Mouse (Mus musculus) kidney, adult 2 months (tissue): ENCODE data around the gene Phactr3.

ENCODE experiments used
- CTCF ChIP-seq: fragments of 200-500 bp; conservative IDR thresholded peaks from 2 replicates; pipeline ENCODE4 v1.5.1; 2011; ENCODE audit warnings: low read depth, mild to moderate bottlenecking, control low read depth, low read length, moderate library complexity, mixed read lengths; ENCODE audit not compliant: insufficient read depth, insufficient read length
- POLR2A ChIP-seq: fragments of 200-500 bp; IDR thresholded peaks from one replicate; pipeline ENCODE4 v1.6.1; 2011; ENCODE audit warnings: low read depth, low read length, control low read depth

GRCm38 (mm10) chr2:178129161-178129560, 10.4 kb downstream of the Phactr3 start:
- TF ChIP-seq CTCF (no peak), POLR2A (no peak)
